Mouse (Mus musculus) right cerebral cortex, postnatal 36 days (tissue): Measurements from ENCODE around the gene Slc25a41.
"Not testable (repeated sequence)": the region's sequence is repeated elsewhere in the genome, so short reads cannot be mapped to it uniquely, and the experiment has no call there.

Experiments
- DNase-seq, 2 experiments: peaks; one replicate each; pipeline ENCODE4 v3.0.0; 2022; ENCODE audit warnings: low spot score in 2 of 2, mixed read lengths in 1 of 2

The Slc25a41 gene

GRCm38 (mm10) chr17:57041554-57041953 is at the start of gene Slc25a41:
TSS of gene Slc25a41 (minus strand) at chr17:57041654.
- DNase-seq: no peak

DNA sequence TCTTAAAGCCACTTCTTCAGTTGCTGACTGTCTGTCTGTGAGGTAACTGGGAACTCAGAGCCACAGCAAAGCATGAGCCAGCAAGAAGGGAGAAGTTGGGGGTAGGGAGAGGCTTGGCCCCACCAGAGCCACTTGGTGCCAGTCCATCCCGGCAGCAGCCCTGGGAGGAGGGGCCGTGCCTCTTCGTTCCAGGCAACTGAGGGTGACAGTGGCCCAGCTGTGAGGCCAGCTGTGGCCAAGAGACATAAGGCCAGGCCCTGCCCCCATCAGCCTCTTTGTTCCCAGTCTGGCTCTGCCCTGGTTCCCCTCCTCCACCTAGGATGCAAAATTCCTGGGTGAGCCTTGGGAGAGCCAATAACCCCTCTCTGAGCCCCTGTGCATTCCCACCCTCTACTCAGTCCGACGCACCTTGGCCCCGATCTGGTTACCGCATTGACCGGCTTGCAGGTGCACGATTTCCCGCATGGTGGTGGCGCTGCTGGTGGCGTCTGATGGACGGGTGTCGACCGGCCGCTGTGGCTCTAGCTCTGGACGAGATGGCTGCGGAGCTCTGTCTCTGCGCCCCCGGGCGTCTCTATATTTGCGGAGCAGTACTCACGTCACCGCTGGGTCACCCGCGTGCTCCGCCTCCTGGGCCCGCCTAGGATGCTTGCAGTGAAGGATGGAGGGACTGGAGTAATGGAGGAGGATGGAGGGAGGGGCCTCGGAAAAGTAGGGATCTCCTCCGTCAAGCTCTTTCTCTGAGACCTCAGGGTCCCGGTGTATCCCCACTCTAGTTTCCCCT is 45.8 kb upstream of the Slc25a41 start, which contains the start of gene Tubb4a:
Tubb4a (minus strand) TSS at position 734 of the 784 bp plus-strand sequence.
- DNase-seq: peak; percentile 86 to 88

- no peak for DNase-seq
These were observed 44.7 kb upstream of the Slc25a41 start for GRCm38 (mm10) chr17:57085970-57086757.

- DNase-seq: no peak
These were observed 41.0 kb upstream of the Slc25a41 start for GRCm38 (mm10) chr17:57082481-57082880.

GRCm38 (mm10) chr17:57081234-57081842 is 39.9 kb upstream of the Slc25a41 start:
- DNase-seq: no peak

- DNase-seq: no peak
These were observed 38.5 kb upstream of the Slc25a41 start for GRCm38 (mm10) chr17:57079919-57080318.

DNA sequence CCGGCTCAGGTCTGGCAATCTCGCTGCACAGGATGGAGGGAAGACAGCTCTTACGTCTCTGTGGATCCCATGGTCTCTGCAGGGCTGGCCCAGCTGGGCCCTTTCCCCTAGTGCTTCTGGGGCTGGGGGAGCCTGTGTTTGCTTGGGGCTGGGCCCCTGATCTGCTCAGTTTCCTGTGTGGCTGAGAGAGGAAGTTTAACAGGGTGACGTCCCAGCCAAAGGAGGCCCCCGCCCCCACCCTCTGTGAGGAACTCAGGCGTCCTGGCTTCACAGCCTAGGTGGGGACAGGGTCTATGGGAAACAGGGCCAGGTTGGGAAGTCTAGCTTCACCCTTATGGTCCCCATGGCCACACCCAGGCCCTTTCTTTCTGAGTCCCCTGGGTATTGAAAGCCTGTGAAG is 36.9 kb upstream of the Slc25a41 start, which contains the start of gene Dennd1c:
Dennd1c (minus strand) TSS at position 179 of the 400 bp plus-strand sequence.
- DNase-seq: no peak

- no peak for DNase-seq
These were observed 35.5 kb upstream of the Slc25a41 start for GRCm38 (mm10) chr17:57076916-57077315.

GRCm38 (mm10) chr17:57070699-57071098 is 29.2 kb upstream of the Slc25a41 start:
- DNase-seq: no peak

GRCm38 (mm10) chr17:57070272-57070671 is 28.8 kb upstream of the Slc25a41 start:
- DNase-seq: no peak

DNA sequence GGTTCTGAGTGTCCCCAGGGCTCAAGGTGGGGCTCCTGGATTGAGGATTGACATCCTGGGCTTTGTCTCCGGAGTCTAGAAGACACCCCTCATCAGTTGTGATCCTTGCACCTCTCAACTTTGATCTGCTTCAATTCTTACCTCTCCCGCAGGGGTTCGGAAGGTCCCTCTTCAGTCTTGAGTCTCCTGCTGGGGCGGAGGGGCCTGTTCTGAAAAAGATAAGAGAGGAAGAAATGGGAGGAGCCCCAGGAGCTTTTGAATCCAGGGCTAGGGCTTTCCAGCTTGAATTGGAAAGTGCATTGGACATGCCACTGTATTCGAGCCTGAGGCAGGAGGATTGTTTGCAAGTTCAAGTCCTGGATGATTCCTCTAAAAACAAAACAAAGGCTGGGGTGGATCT is 25.5 kb upstream of the Slc25a41 start:
- no peak for DNase-seq

DNA sequence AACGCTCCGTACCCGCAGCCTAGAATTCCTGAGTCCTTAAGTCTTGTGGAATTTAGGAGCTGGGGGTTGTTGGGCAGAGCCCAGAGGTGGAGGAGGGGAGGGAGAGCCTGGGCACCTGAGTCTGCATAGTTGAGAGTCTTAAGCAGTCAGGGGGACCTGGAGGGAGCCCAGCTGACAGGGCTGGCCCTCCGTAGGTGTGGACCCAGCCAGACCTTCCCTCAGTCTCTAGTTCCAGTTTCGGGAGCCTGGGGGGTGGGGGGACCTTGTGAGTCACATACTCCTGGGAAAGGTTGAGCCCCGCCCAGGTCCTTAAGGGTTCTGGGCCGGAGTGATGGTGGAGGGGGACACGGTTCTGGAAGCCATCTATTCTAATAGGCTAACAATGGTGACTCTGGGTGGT is 21.6 kb upstream of the Slc25a41 start:
- DNase-seq: no peak

- no peak for DNase-seq
These were observed 21.1 kb upstream of the Slc25a41 start for GRCm38 (mm10) chr17:57062548-57062947.

DNA sequence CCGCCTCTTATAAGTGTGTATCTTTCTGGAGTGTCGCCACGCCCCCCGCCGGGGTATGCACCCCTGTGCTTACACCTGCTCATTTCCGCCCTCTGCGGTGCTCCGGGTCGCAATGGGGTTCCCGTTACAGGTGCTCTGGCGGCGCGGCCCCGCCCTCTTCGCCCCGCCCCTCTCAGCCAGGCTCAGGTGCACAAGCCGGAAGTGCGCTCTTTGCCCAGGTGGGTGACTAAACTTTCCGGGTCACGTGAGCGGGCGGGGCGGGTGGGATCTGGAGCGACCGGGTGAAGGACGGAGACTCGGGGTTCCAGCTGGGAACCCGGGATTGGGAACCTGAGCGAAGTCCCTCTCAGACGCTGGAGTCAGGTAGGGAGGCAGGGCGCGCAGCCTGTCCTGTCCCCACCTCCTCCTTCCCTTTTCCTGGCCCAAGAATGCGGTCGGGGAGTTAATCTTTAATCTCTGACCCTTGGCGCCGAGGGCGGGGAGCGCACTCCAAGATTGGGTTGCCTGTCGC is 20.6 kb upstream of the Slc25a41 start:
- DNase-seq: no peak

DNA sequence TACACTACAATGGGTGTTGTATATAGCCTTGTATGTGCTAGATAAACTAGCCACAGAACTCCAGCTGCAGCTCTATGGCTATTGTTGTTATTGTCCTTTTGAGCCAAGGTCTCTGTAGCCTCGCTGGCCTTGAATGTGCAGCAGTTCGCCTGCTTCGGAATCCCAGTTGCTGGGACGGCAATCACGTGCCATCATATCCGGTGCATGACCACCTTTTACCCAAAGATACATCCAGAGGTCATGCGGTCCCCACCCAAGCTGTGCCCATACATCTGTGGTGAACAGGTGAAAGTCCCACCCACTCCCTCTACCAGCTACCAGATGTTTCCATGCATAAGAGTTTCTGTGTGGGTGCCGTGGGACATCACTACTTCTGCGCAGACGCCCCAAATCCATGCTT is 19.6 kb upstream of the Slc25a41 start:
- DNase-seq: no peak

DNA sequence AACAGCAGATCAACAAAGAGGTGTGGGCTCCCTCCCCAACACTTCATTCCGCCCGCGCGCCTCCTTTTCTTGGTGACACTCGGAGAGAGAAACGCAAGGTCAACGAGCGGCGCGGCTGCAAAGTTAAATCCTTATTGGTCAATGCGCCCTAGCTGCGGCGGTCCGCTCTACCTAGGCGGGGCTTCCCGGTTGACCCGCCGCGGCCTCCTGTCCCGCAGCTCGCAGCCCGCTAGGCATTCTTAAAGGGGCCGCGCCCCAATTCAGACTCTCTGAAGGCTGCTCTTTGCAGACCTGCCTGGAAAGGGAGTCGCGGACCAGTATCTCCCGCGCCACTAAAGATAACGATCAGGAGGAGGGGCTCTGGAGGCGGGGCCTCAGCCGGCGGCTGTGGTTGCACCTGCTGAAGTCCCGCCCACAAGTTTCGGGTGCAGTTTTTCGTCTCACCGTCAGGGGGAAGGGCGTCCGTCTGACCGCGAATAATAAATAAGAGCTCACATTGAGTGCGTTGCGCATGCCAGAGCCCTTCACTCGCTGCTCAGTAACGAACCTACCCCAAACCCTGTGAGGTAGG is 18.9 kb upstream of the Slc25a41 start:
- DNase-seq: peak; percentile 94 to 95

- DNase-seq: peak; percentile 73 to 78
These were observed 18.1 kb upstream of the Slc25a41 start, which contains the start of gene Slc25a23 for GRCm38 (mm10) chr17:57059486-57059977. TSS of gene Slc25a23 (minus strand) at chr17:57059863.

GRCm38 (mm10) chr17:57058891-57059485 is 17.5 kb upstream of the Slc25a41 start, which contains the start of gene Crb3:
TSS of gene Crb3 (plus strand) at chr17:57059105.
- peak in 1 of 2 experiments; percentile 24 for DNase-seq

- no peak for DNase-seq
These were observed 14.8 kb upstream of the Slc25a41 start for GRCm38 (mm10) chr17:57056246-57056645.

DNA sequence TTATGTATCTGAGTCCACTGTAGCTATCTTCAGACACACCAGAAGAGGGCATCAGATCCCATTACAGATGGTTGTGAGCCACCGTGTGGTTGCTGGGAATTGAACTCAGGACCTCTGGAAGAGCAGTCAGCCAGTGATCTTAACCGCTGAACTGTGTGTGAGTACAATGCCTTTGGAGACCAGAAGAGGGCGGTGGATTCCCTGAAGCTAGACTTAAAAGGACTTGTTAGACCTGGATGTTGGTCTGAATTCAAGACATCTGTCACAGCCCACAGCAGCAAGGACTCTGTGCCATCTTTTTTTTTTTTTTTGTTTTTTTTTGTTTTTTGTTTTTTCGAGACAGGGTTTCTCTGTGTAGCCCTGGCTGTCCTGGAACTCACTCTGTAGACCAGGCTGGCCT is 10.2 kb upstream of the Slc25a41 start:
- not testable (repeated sequence) for DNase-seq

DNA sequence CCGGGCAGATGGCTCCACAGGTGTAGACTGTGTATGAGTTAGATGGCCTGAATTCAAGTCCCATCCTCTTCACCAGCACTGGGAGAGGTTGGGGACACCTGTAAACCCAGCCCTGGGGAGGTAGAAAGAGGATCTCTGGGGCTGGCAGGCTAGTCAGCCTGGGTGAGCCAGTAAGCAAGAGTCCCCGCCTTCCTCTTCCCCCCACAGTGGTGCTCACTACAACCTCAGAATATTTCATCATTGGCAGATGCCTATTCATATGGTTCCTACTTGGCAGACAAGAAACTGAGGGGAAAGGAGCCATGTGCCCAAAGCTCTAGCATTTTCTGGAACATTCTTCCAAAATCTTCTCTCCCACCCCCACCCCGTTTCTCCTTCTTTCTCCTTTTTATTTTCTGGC is 7.4 kb upstream of the Slc25a41 start:
- DNase-seq: no peak
